Comparison of ENCODE assay signal across 9 mouse cellular contexts in the genomic region with DNA sequence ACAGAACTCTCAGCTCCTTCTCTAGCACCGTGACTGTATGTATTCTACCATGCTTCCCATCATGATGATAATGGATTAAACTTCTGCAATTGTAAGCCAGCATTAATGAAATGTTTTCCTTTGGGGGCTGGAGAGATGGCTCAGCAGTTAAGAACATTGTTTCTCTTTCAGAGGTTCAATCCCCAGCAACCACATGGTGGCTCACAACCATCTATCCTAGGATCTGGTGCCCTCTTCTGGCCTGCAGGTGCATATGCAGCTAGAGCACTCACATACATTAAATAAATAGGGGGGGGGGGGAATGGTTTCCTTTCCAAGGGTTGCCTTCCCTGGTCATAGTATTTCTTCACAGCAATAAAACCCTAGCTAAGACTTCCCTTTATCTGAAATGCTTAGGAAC. TPM values are rescaled to one million over a fixed set of nuclear protein-coding genes. Genes with fewer than 3 reads are reported as not detected.
DNase-seq lines count a peak whose midpoint lies in the region; ATAC-seq and TF ChIP-seq lines count a peak whose summit lies in the region.
"Had no signal": no experiment of that assay in that cellular context is flagged by ENCODE, and none has a peak within 500 bp of the region (broad histone marks: within the 10 kb centered on the region; RNA-seq: fewer than 3 reads in every experiment).

No protein-coding gene starts in this region.

- TF ChIP-seq CTCF in layer of hippocampus, adult 2 months (conservative IDR thresholded peaks at IDR 0.05): peak; percentile 72

- ATAC-seq in megakaryocyte-erythroid progenitor cell, adult 5-6 weeks (replicated peaks; ENCODE audit: low FRiP score, low TSS enrichment, poor library complexity, severe bottlenecking): peak; percentile 64; the same call in 1 of the 2 replicates

- no peak overlapping the region for H3K4me3 ChIP-seq in layer of hippocampus, adult 2 months
- H3K4me3 ChIP-seq: megakaryocyte, embryonic 14.5 days had no signal

- DNase-seq in layer of hippocampus, adult 2 months (ENCODE audit: low spot score in 2 of 2): no peak
- DNase-seq in layer of hippocampus, adult 9-11 months: no peak
- DNase-seq in ES-CJ7 (ENCODE audit: low read depth, low spot score): peak; percentile 75
- DNase-seq in c-Kit-negative CD71-positive TER-119-positive erythroid progenitor cells, embryonic 14.5 days (ENCODE audit: low read depth, low spot score): peak; percentile 26
- no peak for DNase-seq in left cerebral cortex, adult 18-20 months (ENCODE audit: low spot score in 2 of 2)
- DNase-seq in frontal cortex, adult 2 months (ENCODE audit: extremely low spot score in 1 of 2, low spot score in 1 of 2): no peak
- no peak for DNase-seq in heart, adult 9 months (ENCODE audit: low spot score in 2 of 2)

- no peak overlapping the region for H3K27ac ChIP-seq in layer of hippocampus, adult 2 months

RNA-seq across cellular contexts. Expression of a gene that starts 49.1 kb away (rescaled TPM):
- total RNA-seq in layer of hippocampus, adult 2 months (2021): under 1 TPM in 1 of 2 experiments, not detected in 1; 0.15 TPM
- total RNA-seq in megakaryocyte-erythroid progenitor cell, adult 5-6 weeks (2014; fragmentation: Nextera tagmentation): not detected in 2 replicates
- total RNA-seq in megakaryocyte-erythroid progenitor cell, adult 5-6 weeks (2017): not detected in 2 replicates
- total RNA-seq in left cerebral cortex, adult 18-20 months (2021): under 1 TPM in 1 of 2 experiments, not detected in 1; 0.19 TPM
- polyA plus RNA-seq in frontal cortex, adult 2 months (2012; rRNA removed): 0.14 and 0.17 TPM in 2 replicates

Comparison
In these comparisons a context has a peak if more than half of its experiments do, and no peak if none do; other contexts are left out.
1. DNase-seq: peak in ES-CJ7 (single experiment) and c-Kit-negative CD71-positive TER-119-positive erythroid progenitor cells, embryonic 14.5 days (single experiment); none in layer of hippocampus, adult 2 months (0 of 2), layer of hippocampus, adult 9-11 months (single experiment), left cerebral cortex, adult 18-20 months (0 of 2), frontal cortex, adult 2 months (0 of 2) and heart, adult 9 months (0 of 2).